Mouse (Mus musculus): Measurements from ENCODE around the gene Snx30. TPM values are rescaled to one million over a fixed set of nuclear protein-coding genes. Genes with fewer than 3 reads are reported as not detected.

Gene Snx30
- polyA plus RNA-seq, 1 experiment: 0.20 TPM

- H3K4me3 ChIP-seq (replicated peaks): no peak overlapping the region
- H3K27me3 ChIP-seq (ENCODE audit: control insufficient read depth): no peaks in the 10 kb centered on the region
- peaks cover 4% of the 10 kb centered on the region for H3K4me1 ChIP-seq (ENCODE audit: control insufficient read depth)
- TF ChIP-seq GATA1 (IDR thresholded peaks at IDR 0.05; ENCODE audit: low read length) (no peak), TAL1 (IDR thresholded peaks at IDR 0.05; ENCODE audit: low read length) (no peak)
- H3K9me3 ChIP-seq (ENCODE audit: control insufficient read depth, low read length): peaks cover 5% of the 10 kb centered on the region
- H3K36me3 ChIP-seq (ENCODE audit: control insufficient read depth): peaks cover 26% of the 10 kb centered on the region
Measured at GRCm38 (mm10) chr4:59880725-59881124, 75.1 kb downstream of the Snx30 start.

- no peak for TF ChIP-seq TAL1 (IDR thresholded peaks at IDR 0.05; ENCODE audit: low read length)
- TF ChIP-seq GATA1 (IDR thresholded peaks at IDR 0.05; ENCODE audit: low read length): no peak
- Histone ChIP-seq H3K36me3 (ENCODE audit: control insufficient read depth) (peaks cover 26% of the 10 kb centered on the region), H3K4me3 (replicated peaks) (no peak overlapping the region), H3K4me1 (ENCODE audit: control insufficient read depth) (peaks cover 4% of the 10 kb centered on the region), H3K9me3 (ENCODE audit: control insufficient read depth, low read length) (peaks cover 5% of the 10 kb centered on the region), H3K27me3 (ENCODE audit: control insufficient read depth) (no peaks in the 10 kb centered on the region)
Measured at GRCm38 (mm10) chr4:59881210-59881609, 75.6 kb downstream of the Snx30 start.

GRCm38 (mm10) chr4:59884136-59884696 is 78.6 kb downstream of the Snx30 start:
- H3K4me1 ChIP-seq (ENCODE audit: control insufficient read depth): peaks cover 4% of the 10 kb centered on the region
- TF ChIP-seq TAL1 (IDR thresholded peaks at IDR 0.05; ENCODE audit: low read length) (no peak), GATA1 (IDR thresholded peaks at IDR 0.05; ENCODE audit: low read length) (no peak)
- no peak overlapping the region for H3K4me3 ChIP-seq (replicated peaks)
- H3K9me3 ChIP-seq (ENCODE audit: control insufficient read depth, low read length): peaks cover 5% of the 10 kb centered on the region
- H3K36me3 ChIP-seq (ENCODE audit: control insufficient read depth): peaks cover 26% of the 10 kb centered on the region
- no peaks in the 10 kb centered on the region for H3K27me3 ChIP-seq (ENCODE audit: control insufficient read depth)

- H3K4me1 ChIP-seq (ENCODE audit: control insufficient read depth): peaks cover 4% of the 10 kb centered on the region
- H3K27me3 ChIP-seq (ENCODE audit: control insufficient read depth): no peaks in the 10 kb centered on the region
- TF ChIP-seq GATA1 (IDR thresholded peaks at IDR 0.05; ENCODE audit: low read length) (no peak), TAL1 (IDR thresholded peaks at IDR 0.05; ENCODE audit: low read length) (no peak)
- H3K36me3 ChIP-seq (ENCODE audit: control insufficient read depth): peaks cover 29% of the 10 kb centered on the region
- no peak overlapping the region for H3K4me3 ChIP-seq (replicated peaks)
- H3K9me3 ChIP-seq (ENCODE audit: control insufficient read depth, low read length): peaks cover 5% of the 10 kb centered on the region
Measured at GRCm38 (mm10) chr4:59886281-59886680, 80.6 kb downstream of the Snx30 start.

- Histone ChIP-seq H3K9me3 (ENCODE audit: control insufficient read depth, low read length) (peaks cover 5% of the 10 kb centered on the region), H3K27me3 (ENCODE audit: control insufficient read depth) (no peaks in the 10 kb centered on the region), H3K4me3 (replicated peaks) (no peak overlapping the region), H3K36me3 (ENCODE audit: control insufficient read depth) (peaks cover 30% of the 10 kb centered on the region), H3K4me1 (ENCODE audit: control insufficient read depth) (peaks cover 4% of the 10 kb centered on the region)
- TF ChIP-seq GATA1 (IDR thresholded peaks at IDR 0.05; ENCODE audit: low read length): no peak
- TF ChIP-seq TAL1 (IDR thresholded peaks at IDR 0.05; ENCODE audit: low read length): no peak
Measured at GRCm38 (mm10) chr4:59887011-59887410, 81.4 kb downstream of the Snx30 start.

GRCm38 (mm10) chr4:59888014-59888413 is 82.4 kb downstream of the Snx30 start:
- H3K9me3 ChIP-seq (ENCODE audit: control insufficient read depth, low read length): no peaks in the 10 kb centered on the region
- H3K4me1 ChIP-seq (ENCODE audit: control insufficient read depth): peaks cover 4% of the 10 kb centered on the region
- no peak for TF ChIP-seq GATA1 (IDR thresholded peaks at IDR 0.05; ENCODE audit: low read length)
- TF ChIP-seq TAL1 (IDR thresholded peaks at IDR 0.05; ENCODE audit: low read length): no peak
- no peaks in the 10 kb centered on the region for H3K27me3 ChIP-seq (ENCODE audit: control insufficient read depth)
- H3K36me3 ChIP-seq (ENCODE audit: control insufficient read depth): peaks cover 20% of the 10 kb centered on the region
- H3K4me3 ChIP-seq (replicated peaks): no peak overlapping the region

- no peak for TF ChIP-seq GATA1 (IDR thresholded peaks at IDR 0.05; ENCODE audit: low read length)
- no peak for TF ChIP-seq TAL1 (IDR thresholded peaks at IDR 0.05; ENCODE audit: low read length)
- no peaks in the 10 kb centered on the region for H3K9me3 ChIP-seq (ENCODE audit: control insufficient read depth, low read length)
- no peaks in the 10 kb centered on the region for H3K27me3 ChIP-seq (ENCODE audit: control insufficient read depth)
- H3K36me3 ChIP-seq (ENCODE audit: control insufficient read depth): peaks cover 28% of the 10 kb centered on the region
- H3K4me1 ChIP-seq (ENCODE audit: control insufficient read depth): no peaks in the 10 kb centered on the region
- H3K4me3 ChIP-seq (replicated peaks): no peak overlapping the region
Measured at GRCm38 (mm10) chr4:59890086-59890600, 84.5 kb downstream of the Snx30 start.

GRCm38 (mm10) chr4:59891723-59892416 is 86.2 kb downstream of the Snx30 start:
- Histone ChIP-seq H3K9me3 (ENCODE audit: control insufficient read depth, low read length) (no peaks in the 10 kb centered on the region), H3K36me3 (ENCODE audit: control insufficient read depth) (peaks cover 23% of the 10 kb centered on the region), H3K4me1 (ENCODE audit: control insufficient read depth) (no peaks in the 10 kb centered on the region), H3K4me3 (replicated peaks) (no peak overlapping the region), H3K27me3 (ENCODE audit: control insufficient read depth) (no peaks in the 10 kb centered on the region)
- no peak for TF ChIP-seq TAL1 (IDR thresholded peaks at IDR 0.05; ENCODE audit: low read length)
- no peak for TF ChIP-seq GATA1 (IDR thresholded peaks at IDR 0.05; ENCODE audit: low read length)

- no peaks in the 10 kb centered on the region for H3K9me3 ChIP-seq (ENCODE audit: control insufficient read depth, low read length)
- H3K27me3 ChIP-seq (ENCODE audit: control insufficient read depth): no peaks in the 10 kb centered on the region
- H3K4me3 ChIP-seq (replicated peaks): no peak overlapping the region
- H3K4me1 ChIP-seq (ENCODE audit: control insufficient read depth): no peaks in the 10 kb centered on the region
- no peak for TF ChIP-seq GATA1 (IDR thresholded peaks at IDR 0.05; ENCODE audit: low read length)
- no peak for TF ChIP-seq TAL1 (IDR thresholded peaks at IDR 0.05; ENCODE audit: low read length)
- H3K36me3 ChIP-seq (ENCODE audit: control insufficient read depth): peaks cover 25% of the 10 kb centered on the region
Measured at GRCm38 (mm10) chr4:59892731-59893130, 87.1 kb downstream of the Snx30 start.

All from erythroblast, embryonic 14.5 days (primary cell).